Mouse (Mus musculus) adipocyte (in vitro differentiated cells): ENCODE measurements around the gene Sh3bp1.

Experiments
- DNase-seq: peaks from one replicate; pipeline ENCODE4 v3.0.0-alpha.2; 2016; ENCODE audit warnings: low spot score

The Sh3bp1 gene

DNA sequence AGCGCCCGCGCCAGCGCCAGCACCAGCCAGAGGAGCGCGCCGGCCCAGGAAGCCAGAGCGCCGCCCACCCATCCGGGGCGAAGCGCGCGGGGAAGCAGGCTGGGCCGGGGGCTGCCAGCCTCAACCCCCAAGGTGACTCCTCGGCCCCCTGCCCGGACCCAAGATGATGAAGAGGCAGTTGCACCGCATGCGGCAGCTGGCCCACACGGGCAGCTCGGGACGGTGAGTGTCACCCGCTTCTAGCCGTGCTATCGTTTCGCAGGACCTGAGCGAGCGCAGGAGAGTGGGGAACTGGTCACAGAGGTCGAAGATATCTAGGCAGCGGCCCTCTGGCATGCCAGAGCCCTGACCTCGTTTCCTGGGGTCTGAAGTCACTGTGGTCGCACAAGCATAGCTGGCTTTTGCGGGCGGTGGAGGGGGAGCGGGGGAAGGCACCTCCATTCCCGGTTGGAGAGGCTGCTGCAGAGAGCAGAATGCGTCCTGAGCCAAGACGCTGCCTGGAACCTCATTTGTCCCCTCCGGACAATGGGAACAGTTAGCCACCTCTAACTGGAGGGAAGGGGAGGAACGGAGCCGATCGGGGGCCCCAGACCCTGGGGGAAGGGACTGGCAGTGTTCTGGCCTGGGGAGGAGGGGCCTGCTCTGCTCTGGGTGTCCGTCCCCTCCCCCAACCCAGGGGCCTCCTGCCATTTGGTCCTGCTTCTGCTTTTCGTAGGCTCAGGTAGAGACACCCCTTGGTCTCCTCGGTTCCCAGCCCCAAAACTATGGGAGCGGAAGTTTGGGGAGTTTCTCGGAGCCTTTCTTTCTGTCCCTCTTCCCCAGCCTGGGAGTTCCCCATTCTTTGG, at the start of gene Sh3bp1:
Sh3bp1 (plus strand) TSS at position 29 of the 845 bp plus-strand sequence.
- peak; percentile 56 for DNase-seq

DNA sequence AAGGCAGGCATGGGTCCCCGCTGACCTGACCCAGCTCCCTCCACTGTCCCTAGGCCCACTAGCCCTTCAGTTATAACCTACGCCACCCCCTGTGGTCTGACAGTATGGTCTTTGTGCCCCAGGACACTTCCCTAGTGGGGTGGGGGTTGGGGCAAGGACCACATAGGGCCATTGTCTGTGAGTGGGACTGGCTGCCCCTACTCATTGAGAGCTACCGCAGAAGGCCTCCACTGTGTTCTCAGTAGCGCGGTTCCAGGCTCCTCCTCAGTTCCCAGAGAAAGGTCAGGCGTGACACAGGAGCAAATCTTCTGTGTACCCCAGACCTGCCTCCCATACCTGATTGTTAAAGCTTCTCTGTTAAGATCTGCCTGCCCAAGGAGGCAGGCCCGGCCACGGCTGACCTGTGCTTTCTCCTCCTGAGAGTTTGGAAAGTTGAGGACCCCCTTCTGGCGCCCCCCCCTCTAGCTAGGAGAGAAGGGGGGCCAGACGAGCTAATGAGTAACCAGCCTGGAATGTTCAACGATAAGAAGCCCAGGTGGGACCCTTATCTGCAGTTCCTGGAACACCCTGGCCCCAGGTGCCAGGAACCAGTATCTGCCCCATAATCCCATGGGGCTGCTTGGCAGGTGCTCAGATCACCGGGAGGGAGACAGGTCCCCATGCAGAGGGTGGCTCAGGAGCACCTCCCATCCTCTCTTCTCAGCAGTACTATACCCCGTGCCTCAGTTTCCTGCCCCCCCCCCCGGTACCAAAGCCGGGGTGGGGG, 49.3 kb upstream of the Sh3bp1 start:
- DNase-seq, result no peak

DNA sequence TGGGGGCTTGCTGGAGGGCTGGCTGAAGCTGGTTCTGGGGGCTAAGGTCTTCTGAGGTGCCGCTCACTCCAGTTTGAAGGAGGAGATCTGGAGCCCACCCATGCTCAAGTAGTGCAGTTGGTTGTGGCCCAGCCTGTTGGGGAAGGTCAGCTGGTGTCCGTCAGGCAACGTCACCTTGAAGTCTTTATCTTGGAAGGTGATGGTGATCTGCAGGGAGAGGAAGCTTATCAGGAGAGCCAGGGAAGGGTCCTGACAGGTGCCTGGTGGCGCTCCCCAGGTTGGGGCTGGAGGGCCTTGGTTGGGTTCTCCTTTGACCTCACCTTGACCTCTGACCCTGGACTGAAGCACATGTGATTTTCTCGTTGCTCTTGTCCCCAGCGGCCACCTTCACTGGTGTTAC, 48.6 kb upstream of the Sh3bp1 start:
- DNase-seq, result no peak

DNA sequence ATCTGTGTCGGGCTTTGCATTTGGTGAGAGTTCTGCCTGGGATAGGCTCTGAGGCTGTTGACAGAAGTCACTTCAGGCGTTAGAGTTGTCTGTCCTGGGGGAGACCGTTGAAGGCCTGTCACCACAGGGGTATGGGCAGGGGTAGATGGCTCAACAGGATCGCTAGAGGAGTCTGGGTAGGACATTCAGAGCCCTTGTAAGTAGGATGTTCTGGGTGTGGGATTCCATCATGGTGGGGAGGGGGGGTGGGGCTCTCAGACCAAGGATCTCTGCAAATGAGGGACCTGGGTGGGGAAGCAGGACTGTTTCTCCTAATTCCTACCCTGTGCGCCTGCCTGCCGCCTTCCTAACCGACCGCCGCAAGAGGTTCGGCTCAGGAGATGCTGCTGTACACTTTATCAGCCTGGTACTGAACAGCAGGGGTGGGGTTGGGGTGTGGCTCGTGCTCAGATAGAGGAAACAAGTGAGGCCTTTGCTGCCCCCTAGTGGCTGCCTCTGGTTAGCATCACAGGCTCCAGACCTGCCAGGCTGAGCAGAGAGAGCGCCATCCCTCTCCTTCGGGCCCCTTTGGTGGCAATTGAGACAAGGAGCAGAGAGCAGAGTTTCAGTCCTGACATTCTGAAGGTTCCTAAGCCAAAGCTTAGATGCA, 47.9 kb upstream of the Sh3bp1 start:
- DNase-seq, result peak; percentile 92

DNA sequence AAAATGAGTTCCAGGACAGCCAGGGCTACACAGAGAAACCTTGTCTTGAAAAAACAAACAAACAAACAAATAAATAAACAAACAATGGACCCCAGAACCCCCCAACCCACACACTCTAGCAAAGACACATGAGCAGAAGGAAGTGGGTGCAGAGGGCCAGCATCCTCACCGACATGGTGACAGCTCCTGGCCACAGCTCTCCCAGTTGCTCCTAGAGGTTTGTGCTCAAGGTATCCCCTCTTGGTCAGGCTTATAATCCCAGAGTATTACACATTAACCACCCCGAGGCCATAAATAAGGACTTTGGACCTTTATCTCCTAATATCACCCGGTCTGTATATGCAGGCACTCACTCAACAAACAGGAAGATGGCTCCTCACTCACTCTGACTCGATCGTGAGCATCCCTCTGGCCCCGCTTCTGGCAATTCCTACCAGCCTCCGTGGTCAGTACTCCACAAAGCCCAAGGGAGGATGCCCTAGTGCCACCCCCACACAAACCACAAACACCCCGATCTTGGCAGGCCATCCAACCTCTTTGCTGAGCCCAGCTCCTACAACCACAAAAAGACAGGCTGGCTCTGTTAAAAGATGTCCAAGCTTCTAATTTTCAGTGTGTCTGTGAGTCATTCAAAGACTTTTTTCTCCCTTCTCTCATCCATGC, 44.1 kb upstream of the Sh3bp1 start, which contains the start of gene Lgals2:
Lgals2 (minus strand) TSS at position 227 of the 663 bp plus-strand sequence.
- peak; percentile 52 for DNase-seq

DNA sequence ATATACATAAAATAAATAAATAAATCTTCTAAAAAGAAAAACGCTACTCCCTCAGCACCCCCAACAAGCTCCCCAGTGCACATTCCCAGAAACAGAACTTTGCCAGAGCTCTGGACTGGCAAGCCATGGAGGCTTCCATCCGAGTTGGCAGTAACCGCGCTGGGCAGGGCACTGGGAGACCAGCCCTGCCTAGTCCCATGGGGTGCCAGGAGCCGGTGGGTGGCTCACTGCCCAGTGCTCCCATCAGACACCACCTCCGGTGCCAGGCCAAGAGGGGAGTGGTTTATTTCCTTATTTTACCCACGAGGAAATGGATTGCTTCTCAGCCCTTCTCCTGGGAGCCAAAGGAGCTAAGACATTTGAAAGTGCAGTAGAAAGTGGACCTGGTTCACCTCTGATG, 42.6 kb upstream of the Sh3bp1 start:
- DNase-seq, result peak; percentile 91

DNA sequence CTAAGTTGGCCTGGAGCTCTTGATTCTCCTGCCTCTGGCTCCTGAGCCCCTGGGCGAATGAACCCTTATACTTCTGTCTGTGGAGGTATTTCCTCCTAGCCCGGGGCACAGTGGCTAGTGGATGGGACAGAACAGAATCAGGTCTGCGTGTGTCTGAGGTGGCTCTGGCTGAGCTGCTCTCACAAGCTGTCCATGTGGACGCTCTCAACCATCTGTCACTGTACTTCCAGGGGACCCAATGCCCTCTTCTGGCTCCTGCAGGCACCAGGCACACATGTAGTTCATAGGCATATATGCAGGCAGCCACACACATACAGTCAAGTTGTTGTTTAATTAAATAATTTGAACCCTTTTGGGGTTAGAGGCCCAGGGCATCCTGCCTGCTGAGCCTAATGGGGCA, 40.3 kb upstream of the Sh3bp1 start:
- no peak for DNase-seq

DNA sequence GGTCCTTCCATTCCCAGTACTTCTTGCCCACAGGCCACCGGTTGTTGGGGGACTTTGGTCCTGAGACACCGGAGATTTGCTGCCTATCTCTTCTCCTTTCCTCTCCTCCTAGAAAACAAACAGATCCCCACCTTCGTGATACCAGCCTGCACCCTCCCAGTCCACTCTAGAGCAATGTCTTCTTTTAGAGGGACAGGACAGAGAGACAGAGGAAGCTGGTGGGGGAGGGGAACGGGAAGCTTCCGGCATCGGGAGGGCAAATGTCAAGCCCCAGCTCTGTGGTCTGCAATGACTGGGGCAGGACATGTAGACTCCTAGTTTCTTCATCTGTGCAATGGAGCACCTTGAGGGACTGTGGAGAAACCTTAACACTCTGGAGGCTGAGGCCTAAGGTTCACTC, 39.9 kb upstream of the Sh3bp1 start:
- no peak for DNase-seq

DNA sequence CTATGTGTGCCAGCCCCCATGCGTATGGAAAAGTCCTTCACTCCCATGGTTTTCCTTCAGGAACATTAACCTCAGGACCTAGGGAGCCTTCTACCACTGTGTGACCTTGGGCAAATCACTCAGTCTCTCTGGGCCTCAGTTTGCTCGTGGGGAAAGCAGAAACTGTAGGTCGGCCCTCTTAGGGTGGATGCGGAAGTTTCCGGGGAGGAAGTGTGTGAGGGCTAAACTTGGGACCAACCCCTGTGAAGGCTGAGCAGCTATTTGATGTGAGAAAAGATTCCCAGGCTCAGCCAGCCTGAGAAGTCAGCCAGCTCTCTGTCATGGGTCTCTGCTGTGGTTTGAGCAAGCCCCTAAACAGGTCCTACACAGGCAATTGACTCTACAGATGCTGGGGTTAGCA, 37.3 kb upstream of the Sh3bp1 start:
- no peak for DNase-seq

DNA sequence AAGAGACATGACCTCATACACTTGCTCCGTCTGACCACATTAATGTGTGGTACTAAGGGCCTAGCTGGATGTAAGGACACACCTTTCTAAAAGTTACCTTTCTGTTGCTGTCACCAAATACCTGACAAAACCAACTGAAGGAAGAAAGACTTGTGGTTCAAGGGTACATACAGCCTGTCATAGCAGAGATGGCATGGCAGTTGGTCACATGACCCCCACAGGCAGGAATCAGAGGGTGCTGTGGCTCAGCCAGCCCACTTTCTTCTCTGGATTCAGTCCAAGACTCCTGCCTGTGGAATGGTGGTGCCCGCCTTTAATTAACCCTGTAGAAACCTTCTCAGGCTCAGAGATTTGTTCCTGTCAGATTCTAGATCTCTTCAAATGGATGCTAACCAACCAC, 36.4 kb upstream of the Sh3bp1 start:
- no peak for DNase-seq

DNA sequence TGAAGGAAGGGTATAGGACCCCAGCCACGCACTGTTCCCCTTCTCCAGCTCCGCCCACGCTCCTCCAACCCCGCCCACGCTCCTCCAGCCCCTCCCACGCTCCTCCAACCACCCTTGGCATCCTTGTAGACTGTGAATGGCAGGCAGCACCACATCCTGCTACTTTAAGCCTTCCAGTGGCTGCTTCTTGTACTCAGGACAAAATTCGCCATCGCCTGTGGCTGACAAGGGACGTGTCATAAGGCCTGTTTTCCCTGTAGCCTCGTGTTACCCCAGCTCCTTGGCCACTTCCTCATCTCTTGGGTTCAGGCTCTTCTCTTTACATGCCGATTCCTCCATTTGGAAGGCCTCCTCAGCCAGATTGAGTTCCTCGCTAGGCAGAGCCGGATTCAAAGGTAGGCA, 35.7 kb upstream of the Sh3bp1 start:
- no peak for DNase-seq

DNA sequence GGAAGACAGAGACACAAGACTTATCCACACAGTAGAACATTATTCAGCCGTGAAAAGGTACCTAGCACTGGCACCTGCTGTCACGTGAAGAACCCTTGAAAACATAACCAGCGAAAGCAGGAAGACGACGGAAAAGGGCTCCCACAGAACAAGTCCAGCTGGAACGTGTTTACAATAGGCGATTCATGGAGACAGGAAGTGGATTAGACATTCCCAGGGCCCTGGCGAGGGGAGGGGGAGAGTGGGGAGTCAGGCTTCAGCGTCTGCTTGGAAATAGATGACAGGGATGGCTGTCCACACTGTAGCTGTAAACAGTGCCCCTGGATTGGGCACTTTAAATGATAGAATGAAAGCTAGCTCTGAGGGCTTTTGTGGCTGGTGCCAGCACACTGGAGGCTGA, 31.2 kb upstream of the Sh3bp1 start:
- DNase-seq, result no peak

DNA sequence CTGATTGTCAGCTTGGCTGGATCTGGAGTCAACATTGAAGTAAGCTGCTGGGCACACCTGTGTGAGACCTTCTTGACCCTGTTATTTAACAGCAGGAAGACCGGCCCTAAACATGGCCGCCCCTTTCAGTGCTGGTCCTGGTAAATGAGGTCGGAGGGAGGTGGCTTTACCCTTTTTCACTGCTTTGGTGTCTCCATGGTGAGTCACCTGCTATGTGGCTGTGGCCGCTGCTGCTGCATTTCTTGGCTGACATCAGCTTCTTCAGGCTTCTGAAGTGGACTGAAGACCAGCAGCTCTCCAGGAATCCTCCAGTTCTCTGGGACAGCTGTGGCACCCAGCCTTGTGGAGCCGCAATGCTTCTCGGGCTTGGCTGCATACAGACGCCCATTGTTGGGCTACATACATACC, 30.7 kb upstream of the Sh3bp1 start:
- no peak for DNase-seq

DNA sequence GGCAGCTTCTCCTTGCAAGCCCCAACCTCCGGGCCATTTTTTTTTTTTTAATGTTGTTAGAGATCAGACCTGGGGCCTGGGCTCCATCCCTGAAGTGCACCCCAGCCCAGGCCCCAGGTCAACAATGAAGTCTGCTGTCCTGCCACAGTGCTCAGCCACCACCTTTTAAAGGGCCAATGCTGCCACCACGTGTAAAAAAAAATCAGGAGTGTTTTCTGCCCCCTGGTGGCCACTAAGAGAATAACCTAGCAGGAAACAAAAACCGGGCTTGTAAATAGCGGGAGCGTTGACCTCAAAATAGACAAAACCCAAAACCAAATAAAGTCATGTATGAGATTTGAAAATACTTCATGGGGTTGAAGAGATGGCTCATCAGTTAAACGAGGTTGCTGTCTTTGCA, 29.8 kb upstream of the Sh3bp1 start:
- peak; percentile 71 for DNase-seq

DNA sequence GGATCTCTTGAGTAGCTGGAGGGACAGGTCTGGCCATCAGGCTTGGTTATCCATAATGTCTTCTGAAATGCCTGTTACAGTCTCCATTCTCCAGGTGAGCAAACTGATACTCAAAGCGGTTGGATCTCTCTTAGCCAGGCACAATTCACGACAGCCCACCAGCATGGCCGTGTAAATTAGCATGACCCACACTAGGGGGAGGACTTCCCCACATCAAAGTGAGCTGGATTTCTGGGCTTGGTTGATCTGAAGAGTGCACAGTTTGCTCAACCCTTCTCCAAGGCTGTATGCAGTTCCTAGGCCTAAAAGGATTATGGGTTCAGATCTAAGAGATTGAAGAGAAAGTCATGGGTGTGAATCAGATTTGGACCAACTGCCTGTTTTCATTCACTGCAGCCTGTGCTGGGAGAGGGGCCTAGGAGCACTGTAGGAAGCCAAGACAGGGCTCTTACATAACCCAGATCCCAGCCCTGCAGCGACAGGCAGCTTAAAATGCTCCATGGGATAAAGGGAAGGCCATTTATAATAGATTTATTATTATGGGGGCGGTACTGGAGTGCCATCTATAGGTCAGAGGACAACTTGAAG, 27.5 kb upstream of the Sh3bp1 start:
- DNase-seq, result no peak

DNA sequence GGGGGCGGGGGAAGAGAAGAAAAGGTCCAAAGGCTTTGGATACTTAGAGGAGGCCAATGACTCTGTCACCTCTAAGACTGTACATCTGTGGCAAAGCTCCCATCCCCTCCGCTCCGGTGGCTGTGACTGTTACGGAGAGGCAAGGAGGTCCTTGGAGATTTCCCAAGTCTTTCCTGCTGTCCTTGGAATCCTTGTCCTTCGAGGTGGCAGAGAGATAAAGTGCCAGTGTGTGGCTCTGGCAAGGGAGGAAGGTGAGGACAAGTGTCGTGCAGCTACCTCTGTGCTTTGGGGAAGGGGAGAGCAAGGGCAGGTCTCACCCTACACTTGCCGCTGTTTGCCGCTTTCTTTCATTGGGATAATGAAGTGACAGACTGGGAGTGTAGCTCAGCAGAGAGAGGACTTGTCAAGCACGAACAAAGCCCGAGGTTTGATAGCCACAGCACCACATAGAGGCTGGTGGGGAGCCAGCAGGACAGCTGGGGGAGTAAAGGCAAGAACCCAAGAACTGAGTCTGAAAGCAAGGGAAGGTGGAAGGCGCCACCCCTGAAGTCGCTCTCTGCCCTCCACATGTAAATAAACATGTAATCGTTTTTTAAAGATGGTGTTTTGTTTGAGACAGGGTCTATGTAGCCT, 25.6 kb upstream of the Sh3bp1 start:
- DNase-seq, result no peak

DNA sequence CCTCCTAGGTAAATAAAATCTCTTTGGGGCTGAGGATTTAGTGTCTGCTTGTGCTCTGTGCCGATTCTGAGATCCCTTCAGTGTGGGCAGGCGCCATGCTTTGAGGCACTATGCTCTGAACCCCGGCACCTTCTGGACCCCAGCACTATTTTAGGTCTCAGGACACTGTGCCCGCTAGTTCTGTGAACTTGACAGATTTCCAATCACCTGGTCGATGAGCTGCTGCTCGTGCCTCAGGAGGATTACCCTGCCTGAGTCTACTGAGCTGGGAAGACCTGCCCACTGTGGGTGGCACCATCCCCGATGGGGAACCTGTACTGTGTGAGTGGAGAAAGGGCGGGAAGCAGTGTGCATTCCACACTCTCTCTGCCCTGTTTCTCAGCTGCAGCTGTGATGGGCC, 24.6 kb upstream of the Sh3bp1 start:
- no peak for DNase-seq

DNA sequence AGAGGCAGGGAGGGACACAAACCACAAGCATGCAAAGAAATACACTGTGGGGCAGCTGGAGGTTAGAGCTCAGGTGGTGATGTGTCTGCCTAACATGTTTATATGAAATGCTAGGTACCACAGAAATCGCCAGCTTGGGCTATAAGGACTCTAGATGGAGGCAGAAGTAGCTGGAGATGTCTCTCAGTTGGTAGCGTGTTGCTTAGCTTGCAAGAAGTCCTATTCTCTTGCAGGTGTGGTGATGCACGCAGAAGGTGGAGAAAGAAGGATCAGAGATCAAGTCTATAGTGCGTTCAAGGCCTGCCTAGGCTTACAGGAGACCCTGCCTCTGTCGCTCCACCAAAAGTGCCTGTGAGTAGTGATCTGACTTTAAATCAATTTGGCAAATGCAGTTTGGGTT, 24.0 kb upstream of the Sh3bp1 start:
- DNase-seq, result no peak

DNA sequence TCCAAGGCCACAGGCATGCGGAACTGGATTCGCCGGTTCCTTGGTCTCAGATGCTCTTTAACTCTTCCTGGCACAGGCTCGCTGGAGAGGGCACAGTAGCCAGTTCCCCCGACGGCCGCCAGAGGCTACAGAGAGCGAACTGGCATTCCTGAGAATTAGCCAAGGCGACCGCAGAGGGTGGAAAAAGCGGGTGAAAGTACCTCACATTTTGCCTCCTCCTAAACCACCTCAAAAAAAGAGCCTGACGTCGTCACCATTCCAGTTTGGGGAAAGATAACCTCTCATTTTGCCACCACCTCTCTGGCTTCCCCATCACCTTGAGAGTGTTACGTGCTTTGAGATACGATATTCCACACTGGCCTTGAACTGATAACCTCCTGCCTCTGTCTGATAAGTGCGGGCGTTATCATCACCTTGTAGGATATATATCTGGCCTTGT, 23.3 kb upstream of the Sh3bp1 start:
- DNase-seq, result peak; percentile 94

DNA sequence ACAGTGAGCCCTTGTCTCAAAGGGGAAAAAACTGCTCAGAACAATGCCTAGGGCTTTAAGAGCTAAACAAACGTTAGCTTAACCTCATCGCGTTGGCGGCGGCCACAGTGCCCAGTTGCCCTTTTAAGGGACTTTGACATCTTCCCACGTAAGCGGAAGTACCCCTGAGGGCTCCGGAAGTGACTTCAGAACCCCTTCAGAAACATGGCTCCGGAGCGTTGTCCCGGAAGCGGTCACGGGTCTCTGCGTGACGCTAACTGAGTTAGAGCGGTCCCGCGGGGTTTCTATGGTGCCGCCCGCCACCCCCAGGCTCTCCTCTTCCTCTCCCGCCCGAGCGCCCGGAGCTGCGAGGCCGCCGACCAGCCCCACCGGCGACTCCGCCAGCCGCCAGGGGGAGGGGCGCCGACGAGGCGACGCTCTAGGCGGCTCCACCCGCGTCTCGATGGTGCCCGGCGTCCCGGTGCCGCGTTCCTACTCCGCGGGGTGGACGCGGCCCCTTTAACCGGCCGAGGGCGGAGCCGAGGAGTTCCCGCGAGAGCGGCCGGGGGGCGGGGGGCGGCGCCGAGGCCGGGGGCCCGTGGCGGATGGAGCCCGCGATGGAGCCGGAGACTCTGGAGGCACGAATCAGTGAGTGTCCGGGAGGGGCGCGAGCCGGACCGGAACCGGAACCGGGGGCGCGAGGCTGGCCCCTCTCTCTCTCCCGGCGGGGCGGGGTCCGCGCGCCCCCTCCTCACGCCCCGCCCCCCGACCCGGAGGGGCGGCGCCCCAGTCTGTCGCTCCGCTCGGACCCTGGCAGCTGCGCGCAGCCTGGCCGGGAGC, 22.4 kb upstream of the Sh3bp1 start, which contains the start of gene Gga1:
Gga1 (plus strand) TSS at position 200 of the 819 bp plus-strand sequence.
- DNase-seq, result peak; percentile 97
